Mouse (Mus musculus): ENCODE data around the gene Tbc1d14.

The Tbc1d14 gene

GRCm38 (mm10) chr5:36590499-36590920 lies 2.6 kb downstream of the Tbc1d14 start:
- TF ChIP-seq GATA4 (IDR thresholded peaks at IDR 0.05; ENCODE audit: insufficient replicate concordance, low read length): no peak

DNA sequence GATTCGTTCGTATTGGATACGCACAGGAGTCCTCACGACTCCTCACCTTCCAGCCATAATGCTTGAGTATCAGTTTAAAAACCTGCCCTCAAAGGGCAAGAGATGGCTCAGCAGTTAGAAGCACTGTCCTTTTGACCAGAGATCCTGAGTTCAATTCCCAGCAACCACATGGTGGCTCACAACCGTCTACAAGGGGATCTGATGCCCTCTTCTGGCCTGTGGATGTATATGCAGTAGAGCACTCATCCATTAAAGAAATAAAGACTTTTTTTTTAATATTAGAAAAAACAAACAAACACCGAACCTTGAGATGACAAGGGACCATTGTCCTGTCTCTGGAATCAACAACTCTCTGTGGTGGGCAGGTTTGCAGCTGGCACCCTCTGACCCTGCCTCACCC lies 8.8 kb downstream of the Tbc1d14 start:
- no peak for TF ChIP-seq GATA4 (IDR thresholded peaks at IDR 0.05; ENCODE audit: insufficient replicate concordance, low read length)

GRCm38 (mm10) chr5:36581924-36582642 lies 11.0 kb downstream of the Tbc1d14 start:
- peak; percentile 83; the same call in 1 of the 2 replicates for TF ChIP-seq GATA4 (IDR thresholded peaks at IDR 0.05; ENCODE audit: insufficient replicate concordance, low read length)

GRCm38 (mm10) chr5:36581259-36581923 lies 11.7 kb downstream of the Tbc1d14 start:
- no peak for TF ChIP-seq GATA4 (IDR thresholded peaks at IDR 0.05; ENCODE audit: insufficient replicate concordance, low read length)

GRCm38 (mm10) chr5:36579967-36580366 lies 13.1 kb downstream of the Tbc1d14 start:
- no peak for TF ChIP-seq GATA4 (IDR thresholded peaks at IDR 0.05; ENCODE audit: insufficient replicate concordance, low read length)

DNA sequence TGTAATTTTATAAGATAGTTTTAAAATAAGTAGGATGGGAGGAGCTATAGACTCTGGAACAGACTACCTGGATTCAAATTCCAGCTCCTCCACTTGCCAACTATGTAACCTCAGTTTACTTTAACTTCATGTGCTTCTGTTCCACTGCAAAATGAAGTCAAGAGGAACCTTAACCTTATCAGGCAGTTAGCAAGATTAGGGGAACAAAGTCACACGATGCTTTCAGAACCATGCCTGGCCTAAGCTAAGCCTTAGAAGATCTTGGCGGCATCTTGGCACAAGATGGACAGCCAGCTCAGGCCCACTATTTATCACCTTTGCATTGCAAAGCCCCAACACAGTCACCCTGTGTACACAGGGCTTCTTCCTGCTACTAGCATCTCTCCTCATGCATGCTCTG lies 14.1 kb downstream of the Tbc1d14 start:
- no peak for TF ChIP-seq GATA4 (IDR thresholded peaks at IDR 0.05; ENCODE audit: insufficient replicate concordance, low read length)

- no peak for TF ChIP-seq GATA4 (IDR thresholded peaks at IDR 0.05; ENCODE audit: insufficient replicate concordance, low read length)
Measured at GRCm38 (mm10) chr5:36576457-36576856, 16.6 kb downstream of the Tbc1d14 start.

DNA sequence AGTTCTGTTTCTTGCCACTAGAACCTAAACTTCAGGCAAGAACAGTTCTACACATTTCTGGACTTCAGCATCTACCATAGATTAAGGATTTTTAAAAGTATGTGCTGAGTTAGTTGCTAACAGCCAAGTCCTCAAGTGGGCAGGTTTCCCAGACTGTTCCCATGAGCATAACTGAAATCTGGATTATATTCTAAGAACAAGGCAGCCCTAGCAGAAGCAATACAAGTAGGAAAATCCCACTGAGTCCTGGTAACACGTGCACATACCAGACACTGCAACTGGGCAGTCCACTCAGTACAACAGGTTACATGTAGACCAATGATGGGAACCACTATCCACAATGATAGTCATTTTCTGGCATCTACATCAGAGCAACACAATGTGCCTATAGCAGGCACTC lies 17.3 kb downstream of the Tbc1d14 start:
- TF ChIP-seq GATA4 (IDR thresholded peaks at IDR 0.05; ENCODE audit: insufficient replicate concordance, low read length): no peak

GRCm38 (mm10) chr5:36575227-36575626 lies 17.8 kb downstream of the Tbc1d14 start:
- no peak for TF ChIP-seq GATA4 (IDR thresholded peaks at IDR 0.05; ENCODE audit: insufficient replicate concordance, low read length)

DNA sequence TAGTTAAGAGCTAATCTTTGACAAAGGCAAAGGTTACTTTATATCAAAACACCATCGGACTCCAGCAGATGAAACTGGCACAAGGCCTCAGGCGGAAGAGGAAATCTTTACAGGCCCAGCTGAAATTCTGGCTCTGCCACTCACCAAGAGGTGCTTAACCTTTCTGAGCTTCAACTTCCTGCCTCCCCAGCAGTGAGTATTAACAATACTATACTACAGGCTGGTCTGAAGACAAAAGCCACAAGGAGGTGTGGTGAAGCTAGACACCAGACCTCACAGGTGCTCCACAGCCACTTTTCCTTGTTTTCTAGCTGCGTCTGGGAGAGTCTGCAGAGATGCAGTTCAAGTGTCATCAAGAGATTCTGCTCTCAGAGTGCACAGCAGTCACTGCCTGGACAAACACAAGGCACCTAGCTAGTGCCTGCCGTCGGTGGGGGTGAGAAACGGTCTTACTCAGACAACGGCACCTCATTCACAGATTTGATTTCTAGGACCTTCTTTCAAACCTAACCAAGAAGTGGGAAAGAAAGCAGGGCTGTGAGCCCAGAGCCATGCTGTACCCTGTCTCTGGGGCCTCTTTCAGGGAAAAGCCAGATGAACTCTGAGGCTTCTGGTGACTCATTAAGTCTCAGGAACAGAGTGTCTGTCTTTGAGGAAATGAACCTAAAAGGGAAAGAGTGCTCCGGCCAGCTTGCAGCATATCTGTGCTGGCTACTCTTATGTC lies 18.8 kb downstream of the Tbc1d14 start:
- TF ChIP-seq GATA4 (IDR thresholded peaks at IDR 0.05; ENCODE audit: insufficient replicate concordance, low read length): no peak; the same call in 1 of the 2 replicates

DNA sequence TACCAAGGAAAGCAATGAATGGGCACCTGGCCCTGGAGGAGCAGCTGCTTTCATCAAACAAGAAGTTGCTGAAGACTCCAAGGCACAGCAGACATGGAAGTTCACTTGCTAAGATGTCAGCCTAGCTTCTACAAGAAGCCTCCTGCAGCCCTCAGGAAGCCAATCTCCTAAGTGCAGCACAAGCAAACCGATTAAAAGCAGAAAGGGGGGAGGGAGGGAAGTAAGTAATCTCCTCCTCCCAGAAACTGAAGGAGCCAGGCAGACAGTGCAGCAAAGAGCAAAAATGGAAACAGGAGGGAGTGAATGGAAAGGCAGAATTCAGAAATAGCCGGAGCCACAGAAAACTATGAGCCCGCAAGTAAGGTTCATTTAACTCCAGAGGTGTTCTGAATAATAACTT lies 19.7 kb downstream of the Tbc1d14 start:
- peak; percentile 48; the same call in 1 of the 2 replicates for TF ChIP-seq GATA4 (IDR thresholded peaks at IDR 0.05; ENCODE audit: insufficient replicate concordance, low read length)

DNA sequence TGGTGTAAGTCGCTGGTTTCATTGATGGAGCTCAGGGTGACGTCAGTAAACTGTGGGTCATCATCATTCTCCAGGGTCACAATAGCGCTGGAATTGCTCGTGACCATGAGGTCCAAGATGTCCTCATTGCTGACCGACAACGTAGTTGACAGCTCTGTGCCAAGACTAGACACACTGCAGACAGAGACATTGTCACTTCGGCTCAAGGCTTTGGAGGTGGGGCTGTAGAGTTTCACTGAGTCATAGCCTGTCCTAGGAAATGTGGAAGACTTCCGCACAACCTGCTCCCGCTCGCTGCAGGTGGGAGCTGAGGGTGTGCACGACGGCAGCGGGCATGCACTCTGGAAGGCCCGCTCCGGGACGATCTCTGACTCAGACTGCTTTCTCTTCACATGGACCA lies 21.7 kb downstream of the Tbc1d14 start:
- TF ChIP-seq GATA4 (IDR thresholded peaks at IDR 0.05; ENCODE audit: insufficient replicate concordance, low read length): no peak

- no peak for TF ChIP-seq GATA4 (IDR thresholded peaks at IDR 0.05; ENCODE audit: insufficient replicate concordance, low read length)
Measured at GRCm38 (mm10) chr5:36570546-36571245, 22.4 kb downstream of the Tbc1d14 start.

GRCm38 (mm10) chr5:36570098-36570497 lies 23.0 kb downstream of the Tbc1d14 start:
- TF ChIP-seq GATA4 (IDR thresholded peaks at IDR 0.05; ENCODE audit: insufficient replicate concordance, low read length): no peak; the same call in 1 of the 2 replicates

DNA sequence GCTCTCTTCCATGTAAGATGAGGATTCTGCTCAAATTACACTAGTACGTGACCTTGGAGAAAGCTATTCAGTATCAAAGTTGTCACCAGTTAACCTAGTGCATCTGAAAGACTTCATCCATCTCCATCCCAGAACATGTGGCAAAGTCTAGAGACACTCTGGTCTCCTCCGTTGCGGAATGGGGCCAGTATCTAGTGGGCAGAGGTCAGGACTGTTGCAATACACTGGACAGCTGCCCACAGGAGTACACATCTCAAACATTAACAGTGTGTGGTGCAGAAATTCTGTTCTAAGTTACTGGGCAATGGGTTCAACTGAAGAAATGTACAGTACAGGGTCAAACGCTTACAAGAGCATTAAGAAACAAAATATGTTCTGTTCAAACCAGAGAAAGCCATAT lies 25.0 kb downstream of the Tbc1d14 start:
- TF ChIP-seq GATA4 (IDR thresholded peaks at IDR 0.05; ENCODE audit: insufficient replicate concordance, low read length): peak; percentile 67; the same call in 1 of the 2 replicates
